Mouse (Mus musculus): ENCODE results near the gene Samd9l. TPM values are rescaled to one million over a fixed set of nuclear protein-coding genes. Genes with fewer than 3 reads are reported as not detected.
"Not testable (repeated sequence)": the region's sequence is repeated elsewhere in the genome, so short reads cannot be mapped to it uniquely, and the experiment has no call there.

Samd9l gene
- 1 to 10 TPM; 2.7 to 3.4 TPM for total RNA-seq (2021)
- long read RNA-seq, experiment 1, full-length matches to known transcripts = 1 of 1 reads
- long read RNA-seq, experiment 1, partial matches to known transcripts = 0 of 1 reads
- long read RNA-seq, experiment 1, other reads (novel, unspliced or antisense) = 0 of 1 reads
- long read RNA-seq, experiment 2, partial matches to known transcripts = 0 of 1 reads
- long read RNA-seq, experiment 2, other reads (novel, unspliced or antisense) = 1 of 1 reads

DNA sequence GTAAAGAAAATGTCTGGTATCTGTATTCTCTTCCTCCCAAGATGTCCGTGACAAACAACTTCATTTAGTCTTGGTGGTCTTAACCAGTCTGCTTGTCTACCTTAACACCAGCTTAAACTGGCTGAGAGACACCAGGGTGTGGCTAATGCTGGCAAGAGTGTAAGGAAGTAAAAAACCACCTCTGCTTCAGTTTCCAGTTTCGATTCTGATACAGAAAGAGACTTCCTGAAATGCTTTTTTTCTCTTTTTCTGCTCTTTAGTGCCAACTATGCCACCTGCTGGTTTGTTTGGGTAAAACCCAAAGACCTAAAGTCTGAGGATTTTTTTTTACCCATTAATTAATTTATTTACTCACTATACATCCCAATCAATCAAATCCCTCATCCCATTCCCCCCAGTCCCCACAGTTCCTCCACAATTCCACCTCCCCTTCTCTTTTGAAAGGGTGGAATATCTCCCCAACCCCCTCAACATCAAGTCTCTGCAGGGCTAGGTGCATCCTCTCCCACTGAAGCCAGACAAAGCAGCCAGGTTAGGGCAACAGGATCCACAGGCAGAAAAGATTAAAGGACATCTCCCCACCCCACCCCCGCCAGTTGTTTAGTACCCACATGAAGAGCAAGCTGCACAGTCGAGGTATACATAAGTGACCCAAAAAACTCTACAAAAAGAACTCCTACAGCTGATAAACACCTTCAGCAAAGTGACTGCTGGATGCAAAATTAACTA, at the start of gene Samd9l:
TSS of gene Samd9l (minus strand) at position 233 of the 729 bp plus-strand sequence.
- intact Hi-C loops (cut with DNase I) = not testable (repeated sequence)
- peak in 1 of 2 experiments; percentile 45 for DNase-seq

DNA sequence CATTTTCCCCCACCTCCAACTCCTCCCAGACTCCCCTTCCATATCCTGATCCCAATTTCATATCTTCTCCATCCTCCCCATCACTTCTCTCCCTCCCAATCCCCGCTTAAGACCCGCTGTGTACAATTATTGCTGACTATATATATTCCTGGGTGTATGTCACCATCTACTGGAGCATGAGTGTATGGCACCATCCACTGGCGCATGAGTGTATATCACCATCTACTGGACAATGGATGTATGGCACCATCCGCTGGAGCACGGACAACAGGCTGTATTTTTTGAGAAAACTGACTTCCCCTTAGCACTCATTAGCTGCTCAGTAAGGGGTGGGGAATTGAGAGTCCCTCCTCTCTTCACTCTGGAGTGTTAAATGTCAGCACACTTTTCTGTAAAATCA, 48.0 kb upstream of the Samd9l start:
- intact Hi-C loops (cut with DNase I) = no loop called here
- DNase-seq = peak; percentile 21 to 39

DNA sequence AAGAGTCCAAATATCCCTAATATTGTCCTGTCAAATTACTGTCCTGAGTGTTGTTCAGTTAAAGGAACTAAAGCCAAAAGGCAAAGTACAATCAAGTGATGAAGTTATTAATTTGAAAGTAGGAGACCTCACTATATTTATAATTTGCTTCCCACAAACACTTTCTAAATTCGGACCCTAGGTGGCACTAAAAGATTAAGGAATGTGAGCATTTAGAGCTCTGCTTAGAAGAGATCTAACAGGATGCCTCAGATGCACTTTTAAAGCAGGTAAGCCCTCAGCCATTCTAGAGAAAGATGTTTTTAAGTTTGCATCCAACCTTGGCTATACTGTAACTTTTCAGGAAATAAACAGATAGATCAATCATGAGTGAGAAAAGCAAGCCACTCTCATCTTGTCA, 44.5 kb upstream of the Samd9l start:
- intact Hi-C loops (cut with DNase I) = no loop called here
- no peak for DNase-seq

DNA sequence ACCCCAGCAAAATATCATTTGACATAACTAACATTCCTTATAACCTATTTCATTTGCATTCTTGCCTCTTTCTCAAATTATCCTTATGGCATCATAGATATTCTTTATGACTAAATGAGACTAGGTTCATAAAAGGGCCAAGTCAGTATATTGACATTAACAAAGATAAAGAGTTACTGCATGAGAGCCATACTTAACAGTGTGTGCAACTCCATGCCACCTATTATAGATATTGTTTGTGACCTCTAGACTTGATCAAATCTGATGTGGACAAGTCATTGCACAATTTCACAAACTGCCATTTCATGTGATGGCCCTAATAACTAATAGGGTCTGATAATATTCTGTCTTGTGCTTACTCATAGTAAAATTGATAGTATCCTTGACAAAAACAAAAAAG, 36.7 kb upstream of the Samd9l start:
- intact Hi-C loops (cut with DNase I) = no loop called here

DNA sequence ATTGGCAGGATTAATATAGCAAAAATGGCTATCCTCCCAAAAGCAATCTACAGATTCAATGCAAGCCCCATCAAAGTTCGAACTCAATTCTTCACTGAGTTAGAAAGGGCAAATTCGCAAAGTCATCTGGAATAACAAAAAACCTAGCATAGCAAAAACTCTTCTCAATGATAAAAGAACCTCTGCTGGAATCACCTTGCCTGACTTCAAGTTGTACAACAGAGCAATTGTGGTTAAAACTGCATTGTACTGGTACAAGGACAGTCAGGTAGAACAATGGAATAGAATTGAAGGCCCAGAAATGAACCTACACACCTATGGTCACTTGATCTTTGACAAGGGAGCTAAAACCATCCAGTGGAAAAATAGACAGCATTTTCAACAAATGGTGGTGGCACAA, 31.6 kb upstream of the Samd9l start:
- DNase-seq; intact Hi-C loops (cut with DNase I): not testable (repeated sequence)

More for the DNA sequence above, 36.7 kb upstream of the Samd9l start:
- DNase-seq = no peak

DNA sequence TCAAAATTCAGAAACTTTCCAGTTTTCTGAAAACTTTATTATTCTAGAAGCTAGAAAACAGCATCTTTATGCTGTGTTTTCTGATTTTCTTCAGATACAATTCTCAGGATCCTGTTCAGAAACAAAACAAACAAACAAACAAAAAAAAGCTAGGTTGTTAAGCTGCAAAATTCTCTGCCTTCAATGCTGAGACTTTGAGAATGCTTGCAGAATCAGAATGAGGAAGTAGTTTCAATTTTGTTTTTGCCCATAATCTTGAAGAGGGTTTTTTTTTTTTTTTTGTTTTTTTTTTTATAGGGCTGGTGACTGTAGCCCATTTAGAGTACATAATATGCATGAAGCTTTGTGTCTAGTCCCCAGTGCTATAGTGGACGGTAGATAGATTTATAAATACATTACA, 27.7 kb upstream of the Samd9l start:
- DNase-seq = no peak
- intact Hi-C loops (cut with DNase I) = loop anchor here (2.0 kb wide), 1 partner anchor 36 kb away; no protein-coding TSS in a partner anchor

DNA sequence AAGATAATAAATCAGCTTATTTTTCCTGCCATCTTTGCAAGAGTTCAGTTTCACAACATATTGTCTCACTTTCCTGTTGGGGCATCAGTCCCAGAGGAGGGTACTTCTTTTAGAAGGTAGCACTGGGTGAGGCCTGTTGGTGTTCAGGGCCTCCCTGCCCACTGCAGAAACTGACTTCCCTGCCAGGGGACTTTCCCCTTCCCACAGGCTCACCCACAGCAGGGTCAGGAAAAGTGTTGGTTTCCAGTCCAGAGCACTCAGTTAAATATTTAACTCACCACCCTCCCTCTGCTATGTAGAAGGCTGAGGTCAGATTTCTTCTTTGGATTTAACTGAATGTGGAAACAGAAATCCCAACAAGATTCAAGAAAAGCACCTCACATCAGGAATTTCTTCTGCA, 26.0 kb upstream of the Samd9l start:
- intact Hi-C loops (cut with DNase I); DNase-seq: not testable (repeated sequence)

DNA sequence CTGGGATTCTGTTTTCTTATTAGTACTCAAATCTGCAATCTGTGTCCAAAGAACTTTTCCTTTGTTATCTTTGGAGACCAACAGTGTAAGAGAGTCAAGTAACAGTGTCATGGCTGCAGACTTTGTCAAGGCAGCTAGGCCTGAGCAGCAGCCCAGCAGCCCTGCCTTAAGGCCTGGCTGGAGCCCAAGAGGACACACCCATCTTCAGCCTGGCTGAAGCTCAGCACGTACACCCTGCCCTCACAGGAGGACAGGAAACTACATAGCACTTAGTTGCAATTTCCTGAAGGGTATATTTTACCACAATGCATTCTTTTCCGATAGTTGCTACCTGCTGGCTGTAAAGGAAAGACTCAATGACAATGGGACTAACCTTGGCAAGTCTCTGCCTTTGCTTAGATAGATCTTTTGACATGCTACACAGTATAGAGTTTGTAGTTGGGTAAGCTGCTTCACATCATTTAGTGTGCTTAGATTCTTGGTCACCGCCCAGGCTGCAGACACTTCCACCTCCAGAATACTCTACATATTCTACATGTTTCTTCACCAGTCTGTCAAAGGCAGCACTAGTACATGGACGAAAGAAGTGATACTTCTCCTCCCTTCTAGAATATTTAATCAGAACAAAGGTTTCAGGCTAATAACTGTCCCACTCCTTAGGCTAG, 25.4 kb upstream of the Samd9l start:
- DNase-seq = peak; percentile 31 to 61
- intact Hi-C loops (cut with DNase I) = not testable (repeated sequence)

DNA sequence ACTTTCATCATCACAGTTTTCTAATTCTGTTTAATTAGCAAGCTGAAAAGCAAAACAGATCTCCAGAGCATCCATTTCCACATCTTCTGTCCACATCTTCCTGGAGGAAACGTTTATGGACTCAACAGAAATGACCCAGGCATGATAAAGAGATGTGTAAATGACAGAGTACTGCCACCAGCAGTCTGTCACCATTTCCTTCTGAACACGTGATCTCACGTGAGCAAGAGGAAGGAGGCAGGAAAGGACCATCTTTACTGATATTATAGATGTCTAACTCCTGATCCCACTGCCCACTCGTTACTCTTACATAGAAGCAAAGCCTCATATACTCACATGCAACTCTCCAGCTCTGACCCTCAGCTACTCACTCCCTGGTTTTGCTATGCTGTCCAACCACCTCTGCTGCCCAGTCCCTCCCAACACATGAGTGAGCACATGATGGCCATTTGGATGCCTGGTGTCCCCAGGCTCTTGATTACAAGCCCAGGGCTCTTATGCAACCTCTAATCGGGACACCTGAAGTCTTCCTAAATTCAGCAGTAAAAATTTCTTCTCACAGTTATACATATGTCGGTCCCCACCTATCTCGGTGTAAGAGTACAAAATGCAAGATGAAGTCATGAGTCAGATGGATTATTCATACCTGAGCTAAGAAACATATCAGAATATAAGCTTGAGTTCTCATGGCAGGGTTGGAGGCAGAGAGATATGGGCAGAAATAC, 2.0 kb downstream of the Samd9l start:
- not testable (repeated sequence) for DNase-seq

DNA sequence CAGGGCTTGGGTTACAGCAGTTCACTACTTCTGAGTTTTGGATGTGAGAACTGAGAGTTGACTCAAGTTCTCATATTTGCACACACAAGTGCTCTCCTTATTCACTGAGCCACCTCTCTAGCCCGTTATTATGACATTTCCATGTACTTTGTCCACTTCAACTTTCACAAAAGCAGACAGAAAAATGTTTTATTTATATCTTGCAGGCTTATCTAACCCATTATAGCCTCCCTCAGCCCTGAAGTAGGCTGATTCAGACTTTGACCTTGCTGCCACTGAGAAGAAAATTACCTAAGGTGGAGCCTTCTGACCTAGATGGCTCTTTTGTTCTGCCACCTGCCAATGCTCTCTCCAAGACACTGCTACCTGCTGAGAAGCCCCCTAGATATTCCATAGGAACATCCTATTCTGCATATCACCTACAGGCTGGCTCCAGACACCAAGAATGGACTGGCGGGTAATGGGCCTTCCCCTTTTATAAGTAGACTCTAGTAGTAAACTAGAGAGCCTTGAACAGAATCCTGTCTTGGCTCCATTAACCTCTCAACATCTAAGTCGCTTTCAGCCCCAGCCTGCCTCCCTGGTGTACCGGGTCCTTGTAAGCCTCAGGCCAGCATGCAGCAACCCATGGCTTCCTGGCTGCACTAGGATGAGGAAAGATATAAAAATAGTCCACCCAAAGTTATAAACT, 3.3 kb downstream of the Samd9l start:
- intact Hi-C loops (cut with DNase I); DNase-seq: not testable (repeated sequence)

More for the DNA sequence above, 2.0 kb downstream of the Samd9l start:
- intact Hi-C loops (cut with DNase I) = not testable (repeated sequence)

DNA sequence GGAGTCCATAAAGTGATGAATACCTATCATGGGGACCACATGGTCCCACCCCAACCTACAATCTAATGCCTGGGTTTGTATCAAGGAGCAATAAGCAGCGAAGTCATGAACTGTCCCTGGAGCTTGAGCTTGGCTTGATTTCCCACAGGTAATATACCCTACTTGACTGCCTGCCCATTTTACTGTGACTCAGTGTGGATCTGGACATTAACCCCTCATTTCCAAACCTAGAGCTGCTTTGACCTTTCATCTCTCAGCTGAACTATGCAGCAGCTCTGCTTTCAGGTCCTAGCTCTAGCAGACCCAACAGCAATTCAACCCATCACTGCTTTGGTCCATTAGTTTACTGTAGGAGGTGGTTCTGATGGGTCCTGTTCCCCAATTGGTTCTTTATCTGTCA, 9.4 kb downstream of the Samd9l start:
- intact Hi-C loops (cut with DNase I) = loop anchor here (2.0 kb wide), 1 partner anchor 37 kb away; no protein-coding TSS in a partner anchor
- DNase-seq = no peak

DNA sequence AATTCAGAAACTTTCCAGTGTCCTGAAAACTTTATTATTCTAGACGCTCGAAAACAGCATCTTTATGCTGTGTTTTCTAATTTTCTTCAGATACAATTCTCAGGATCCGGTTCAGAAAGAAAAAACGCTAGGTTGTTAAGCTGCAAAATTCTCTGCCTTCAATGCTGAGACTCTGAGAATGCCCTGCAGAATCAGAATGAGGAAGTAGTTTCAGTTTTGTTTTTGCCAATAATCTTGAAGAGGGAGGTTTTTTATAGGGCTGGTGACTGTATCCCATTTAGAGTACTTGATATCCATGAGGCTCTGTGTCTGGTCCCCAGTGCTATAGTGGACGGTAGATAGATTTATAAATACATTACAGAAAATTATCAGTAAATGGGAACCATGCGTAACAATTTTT, 12.8 kb downstream of the Samd9l start:
- intact Hi-C loops (cut with DNase I) = no loop called here
- no peak for DNase-seq

DNA sequence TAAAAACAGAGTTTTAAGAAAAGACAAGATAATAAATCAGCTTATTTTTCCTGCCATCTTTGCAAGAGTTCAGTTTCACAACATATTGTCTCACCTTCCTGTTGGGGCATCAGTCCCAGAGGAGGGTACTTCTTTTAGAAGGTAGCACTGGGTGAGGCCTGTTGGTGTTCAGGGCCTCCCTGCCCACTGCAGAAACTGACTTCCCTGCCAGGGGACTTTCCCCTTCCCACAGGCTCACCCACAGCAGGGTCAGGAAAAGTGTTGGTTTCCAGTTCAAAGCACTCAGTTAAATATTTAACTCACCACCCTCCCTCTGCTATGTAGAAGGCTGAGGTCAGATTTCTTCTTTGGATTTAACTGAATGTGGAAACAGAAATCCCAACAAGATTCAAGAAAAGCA, 14.6 kb downstream of the Samd9l start:
- DNase-seq; intact Hi-C loops (cut with DNase I): not testable (repeated sequence)

DNA sequence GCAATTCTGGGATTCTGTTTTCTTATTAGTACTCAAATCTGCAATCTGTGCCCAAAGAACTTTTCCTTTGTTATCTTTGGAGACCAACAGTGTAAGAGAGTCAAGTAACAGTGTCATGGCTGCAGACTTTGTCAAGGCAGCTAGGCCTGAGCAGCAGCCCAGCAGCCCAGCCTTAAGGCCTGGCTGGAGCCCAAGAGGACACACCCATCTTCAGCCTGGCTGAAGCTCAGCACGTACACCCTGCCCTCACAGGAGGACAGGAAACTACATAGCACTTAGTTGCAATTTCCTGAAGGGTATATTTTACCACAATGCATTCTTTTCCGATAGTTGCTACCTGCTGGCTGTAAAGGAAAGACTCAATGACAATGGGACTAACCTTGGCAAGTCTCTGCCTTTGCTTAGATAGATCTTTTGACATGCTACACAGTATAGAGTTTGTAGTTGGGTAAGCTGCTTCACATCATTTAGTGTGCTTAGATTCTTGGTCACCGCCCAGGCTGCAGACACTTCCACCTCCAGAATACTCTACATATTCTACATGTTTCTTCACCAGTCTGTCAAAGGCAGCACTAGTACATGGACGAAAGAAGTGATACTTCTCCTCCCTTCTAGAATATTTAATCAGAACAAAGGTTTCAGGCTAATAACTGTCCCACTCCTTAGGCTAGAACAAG, 15.1 kb downstream of the Samd9l start:
- DNase-seq = not testable (repeated sequence)

DNA sequence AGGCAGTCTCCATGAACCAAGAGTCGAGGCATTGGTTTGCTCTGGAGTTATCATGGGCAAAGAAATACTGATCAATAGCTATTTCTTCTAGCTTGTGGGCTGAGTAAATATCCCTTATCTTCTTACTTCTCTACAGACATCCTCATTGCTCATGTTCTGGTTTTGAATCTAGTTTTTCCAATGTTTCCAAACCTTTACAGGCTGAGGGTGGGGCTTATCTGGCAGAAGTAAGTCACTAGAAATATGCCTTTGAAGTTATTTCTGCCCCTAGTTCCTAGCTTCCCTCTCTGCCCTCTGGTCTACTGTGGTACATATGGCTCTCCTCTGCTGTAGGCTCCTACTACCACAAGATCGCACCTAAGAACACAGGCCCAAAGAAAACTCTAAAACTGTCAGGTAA, 20.2 kb downstream of the Samd9l start:
- no peak for DNase-seq
- intact Hi-C loops (cut with DNase I) = no loop called here

More for the DNA sequence above, 15.1 kb downstream of the Samd9l start:
- intact Hi-C loops (cut with DNase I) = not testable (repeated sequence)

DNA sequence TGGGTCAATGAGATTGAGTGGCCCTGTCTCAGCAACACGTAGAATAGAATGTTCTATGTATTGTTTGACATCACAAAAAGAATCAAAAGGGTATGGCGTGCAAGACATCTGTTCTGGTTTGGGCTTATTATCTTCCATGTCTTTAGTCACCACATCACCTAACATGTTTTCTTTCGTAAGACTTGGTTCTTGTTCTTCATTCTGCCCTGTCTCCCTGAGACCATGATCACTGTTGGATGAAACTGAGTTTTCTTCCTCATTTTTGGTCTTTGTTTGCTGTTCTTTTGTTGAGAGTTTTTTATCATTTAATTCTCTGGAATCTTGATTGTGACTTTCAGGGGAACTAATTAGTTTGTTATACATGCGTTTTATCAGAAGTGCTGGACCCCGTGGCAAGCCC, 22.7 kb downstream of the Samd9l start:
- intact Hi-C loops (cut with DNase I) = no loop called here
- DNase-seq = no peak

DNA sequence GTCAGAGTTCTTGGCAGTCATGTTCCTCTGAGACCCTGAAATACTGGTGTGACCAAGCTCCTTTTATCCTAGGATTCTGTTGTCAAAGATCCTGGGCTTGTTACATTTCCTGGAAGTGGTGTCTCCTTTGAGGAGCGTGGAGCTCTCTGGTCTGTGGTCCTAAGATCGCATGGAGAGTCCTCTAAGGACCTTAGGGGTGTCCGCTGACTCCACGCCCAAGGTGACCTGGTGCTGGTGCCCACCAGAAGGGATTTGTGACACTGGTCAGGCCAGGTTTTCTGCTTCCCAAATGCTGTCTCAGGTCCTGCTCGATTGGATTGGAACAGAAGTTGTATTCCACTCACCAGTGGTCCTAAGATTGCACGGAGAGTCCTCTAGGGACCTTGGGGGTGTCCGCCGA, 29.8 kb downstream of the Samd9l start:
- no peak for DNase-seq
- intact Hi-C loops (cut with DNase I) = no loop called here

DNA sequence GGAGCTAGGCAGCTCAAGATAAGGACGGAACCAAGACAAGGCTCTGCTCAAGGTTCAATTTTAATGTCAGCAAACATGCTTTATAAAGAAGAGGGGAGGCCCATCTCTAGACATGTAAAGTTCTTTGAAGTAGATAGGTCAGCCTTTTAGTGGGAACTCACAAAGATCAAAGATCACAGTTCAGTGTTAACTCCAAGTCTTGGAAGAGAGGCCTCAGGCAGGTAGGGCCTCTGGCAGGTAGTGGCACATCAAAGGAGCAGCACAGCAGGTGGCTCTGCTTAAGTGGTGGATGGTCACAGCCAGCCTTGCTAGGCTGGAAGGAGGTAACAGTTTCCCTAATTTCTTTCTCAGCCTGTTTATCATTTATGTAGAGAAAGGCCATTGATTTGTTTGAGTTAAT, 33.8 kb downstream of the Samd9l start:
- DNase-seq; intact Hi-C loops (cut with DNase I): not testable (repeated sequence)

DNA sequence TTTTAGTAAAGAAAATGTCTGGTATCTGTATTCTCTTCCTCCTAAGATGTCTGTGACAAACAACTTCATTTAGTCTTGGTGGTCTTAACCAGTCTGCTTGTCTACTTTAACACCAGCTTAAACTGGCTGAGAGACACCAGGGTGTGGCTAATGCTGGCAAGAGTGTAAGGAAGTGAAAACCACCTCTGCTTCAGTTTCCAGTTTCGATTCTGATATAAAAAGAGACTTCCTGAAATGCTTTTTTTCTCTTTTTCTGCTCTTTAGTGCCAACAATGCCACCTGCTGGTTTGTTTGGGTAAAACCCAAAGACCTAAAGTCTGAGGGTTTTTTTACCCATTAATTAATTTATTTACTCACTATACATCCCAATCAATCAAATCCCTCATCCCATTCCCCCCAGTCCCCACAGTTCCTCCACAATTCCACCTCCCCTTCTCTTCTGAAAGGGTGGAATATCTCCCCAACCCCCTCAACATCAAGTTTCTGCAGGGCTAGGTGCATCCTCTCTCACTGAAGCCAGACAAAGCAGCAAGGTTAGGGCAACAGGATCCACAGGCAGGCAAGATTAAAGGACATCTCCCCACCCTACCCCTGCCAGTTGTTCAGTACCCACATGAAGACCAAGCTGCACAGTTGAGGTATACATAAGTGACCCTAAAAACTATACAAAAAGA, 53.3 kb downstream of the Samd9l start:
- DNase-seq = peak in 1 of 2 experiments; percentile 5
- intact Hi-C loops (cut with DNase I) = not testable (repeated sequence)

Measured in gastrocnemius, postnatal 36 days (tissue).